Mouse (Mus musculus) megakaryocyte progenitor cell, adult 5-6 weeks (primary cell): ENCODE data around the gene Hvcn1. TPM values are rescaled to one million over a fixed set of nuclear protein-coding genes. Genes with fewer than 3 reads are reported as not detected.
"Not testable (repeated sequence)": the region's sequence is repeated elsewhere in the genome, so short reads cannot be mapped to it uniquely, and the experiment has no call there.

Experiments
- ATAC-seq: replicated peaks from 2 replicates; pipeline ENCODE4 v1.8.0; 2016; ENCODE audit warnings: mild to moderate bottlenecking, moderate TSS enrichment, inconsistent platforms; ENCODE audit not compliant: poor library complexity
- total RNA-seq, 2 experiments: library from RNA; stranded (forward) in 1 of 2; stranded (reverse) in 1 of 2; fragments of 157-497, 149-512 nt in 1 of 2; fragments of 200-1000 nt in 1 of 2; gene quantifications; 2 replicates each; pipeline versions ENCODE4 v1.2.3 to v1.2.4; 2015 to 2017

The Hvcn1 gene
- total RNA-seq, 2 experiments from 2014 or later, result 44.0 to 72.3 TPM

DNA sequence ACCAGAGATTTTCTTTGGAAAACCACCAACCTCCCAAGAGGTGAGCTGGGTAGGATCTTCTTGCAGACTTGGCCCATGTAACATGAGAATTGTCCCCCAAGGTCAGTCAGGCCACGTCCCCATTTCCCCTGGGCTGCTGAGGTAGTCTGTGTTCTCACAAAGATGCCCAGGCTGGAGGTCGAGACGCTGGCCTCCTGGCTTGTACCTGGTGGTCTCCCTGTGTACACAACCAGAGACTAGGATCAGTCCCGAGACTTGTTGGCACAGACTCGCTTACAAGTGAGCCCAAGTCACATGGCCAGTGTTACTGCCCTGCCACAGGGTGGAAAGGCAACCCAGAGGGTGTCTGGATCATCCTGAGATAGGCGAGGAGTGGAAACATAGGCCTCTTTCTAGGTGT lies 4.7 kb upstream of the Hvcn1 start:
- no peak for ATAC-seq

DNA sequence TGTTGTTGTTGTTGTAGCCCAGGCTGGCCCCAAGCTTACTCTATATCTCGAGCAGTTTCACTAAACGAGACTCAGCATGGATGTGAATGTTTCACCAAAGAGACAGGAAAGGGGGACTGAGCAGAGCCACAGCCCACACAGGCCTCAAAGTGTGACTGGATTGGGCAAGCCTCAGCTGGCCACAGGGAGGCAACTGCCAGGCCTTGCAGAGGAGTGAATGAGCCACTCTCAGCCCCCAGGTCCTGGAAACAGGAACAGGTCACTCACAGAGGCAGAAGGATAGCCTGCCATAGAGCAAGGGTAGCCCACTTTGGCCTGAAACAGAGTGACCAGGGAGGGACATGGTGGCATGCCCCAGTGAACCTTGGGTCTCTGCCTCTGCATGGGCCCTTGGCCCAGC lies 2.4 kb upstream of the Hvcn1 start:
- peak; percentile 89 for ATAC-seq

DNA sequence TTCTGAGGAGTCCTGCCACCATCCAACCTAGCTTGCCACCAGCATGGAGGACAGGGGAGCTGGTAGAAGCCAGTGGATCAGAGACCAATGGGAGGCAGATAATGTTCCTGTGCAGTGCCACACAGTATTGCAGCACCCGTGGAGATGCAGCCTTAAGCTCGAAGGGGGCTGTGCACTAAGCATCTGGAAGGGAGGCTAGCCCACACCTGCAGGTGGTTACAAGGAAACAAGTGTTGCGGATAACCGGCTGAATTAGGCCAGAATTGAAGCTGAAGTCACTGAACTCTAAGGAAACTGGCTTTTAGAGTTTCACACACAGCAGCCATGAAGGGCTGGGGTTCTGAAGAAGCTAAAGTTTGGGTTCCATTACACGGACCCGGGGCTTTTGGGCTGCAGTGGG lies 2.3 kb downstream of the Hvcn1 start:
- ATAC-seq, result no peak

GRCm38 (mm10) chr5:122209591-122210368 lies 3.2 kb downstream of the Hvcn1 start:
- ATAC-seq, result peak; percentile 59

GRCm38 (mm10) chr5:122210890-122211289 lies 4.3 kb downstream of the Hvcn1 start:
- ATAC-seq, result peak; percentile 67

- peak; percentile 19; the same call in 1 of the 2 replicates for ATAC-seq
These were observed 5.5 kb downstream of the Hvcn1 start for GRCm38 (mm10) chr5:122212125-122212524.

DNA sequence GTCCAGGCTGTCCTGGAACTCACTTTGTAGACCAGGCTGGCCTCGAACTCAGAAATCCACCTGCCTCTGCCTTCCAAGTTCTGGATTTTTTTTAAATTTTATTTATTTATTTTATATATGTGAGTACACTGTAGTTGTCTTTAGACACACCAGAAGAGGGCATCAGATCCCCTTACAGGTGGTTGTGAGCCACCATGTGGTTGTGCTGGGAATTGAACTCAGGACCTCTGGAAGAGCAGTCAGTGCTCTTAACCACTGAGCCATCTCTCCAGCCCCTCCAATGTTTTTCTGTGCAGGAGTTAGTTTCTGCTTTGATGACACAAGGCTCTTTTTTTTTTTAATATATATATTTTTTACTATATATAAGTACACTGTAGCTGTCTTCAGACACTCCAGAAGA lies 6.2 kb downstream of the Hvcn1 start:
- not testable (repeated sequence) for ATAC-seq

DNA sequence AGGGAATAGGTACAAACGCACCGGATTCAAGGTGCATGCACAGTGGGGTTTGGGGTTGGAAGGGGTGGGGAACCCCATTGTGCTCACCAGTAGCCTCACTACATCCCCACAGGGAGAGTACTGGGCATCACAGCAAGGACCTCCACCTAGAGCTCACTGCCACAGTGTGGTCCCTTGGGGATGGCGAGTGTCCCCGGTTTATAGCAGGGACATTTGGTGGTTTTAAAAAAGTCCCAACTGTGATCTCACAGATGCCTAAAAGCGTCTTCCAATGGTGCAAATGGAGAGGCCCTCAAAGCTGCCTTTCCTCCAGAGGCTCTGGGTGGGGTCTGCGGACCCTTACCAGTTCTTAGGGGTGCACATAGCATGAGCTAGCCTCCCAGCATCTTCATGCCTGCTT lies 7.3 kb downstream of the Hvcn1 start:
- ATAC-seq, result no peak

DNA sequence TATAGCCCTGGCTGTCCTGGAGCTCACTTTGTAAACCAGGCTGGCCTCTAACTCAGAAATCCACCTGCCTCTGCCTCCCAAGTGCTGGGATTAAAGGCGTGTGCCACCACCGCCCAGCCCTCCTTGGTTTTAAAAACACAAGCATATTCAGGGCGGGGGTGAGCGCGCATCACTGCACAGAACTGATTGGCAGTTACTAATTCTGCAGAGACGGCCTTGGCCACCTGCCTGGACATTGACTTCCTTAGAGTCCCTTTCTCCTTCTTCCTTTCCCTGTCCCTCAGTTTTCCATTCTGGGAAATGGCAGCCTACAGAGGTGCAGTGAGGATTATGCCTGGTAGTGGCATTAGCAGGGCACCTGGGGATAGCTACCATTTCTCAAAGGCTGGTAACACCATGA lies 11.0 kb downstream of the Hvcn1 start:
- ATAC-seq, result no peak

- ATAC-seq, result no peak
These were observed 11.7 kb downstream of the Hvcn1 start for GRCm38 (mm10) chr5:122218109-122218905.

DNA sequence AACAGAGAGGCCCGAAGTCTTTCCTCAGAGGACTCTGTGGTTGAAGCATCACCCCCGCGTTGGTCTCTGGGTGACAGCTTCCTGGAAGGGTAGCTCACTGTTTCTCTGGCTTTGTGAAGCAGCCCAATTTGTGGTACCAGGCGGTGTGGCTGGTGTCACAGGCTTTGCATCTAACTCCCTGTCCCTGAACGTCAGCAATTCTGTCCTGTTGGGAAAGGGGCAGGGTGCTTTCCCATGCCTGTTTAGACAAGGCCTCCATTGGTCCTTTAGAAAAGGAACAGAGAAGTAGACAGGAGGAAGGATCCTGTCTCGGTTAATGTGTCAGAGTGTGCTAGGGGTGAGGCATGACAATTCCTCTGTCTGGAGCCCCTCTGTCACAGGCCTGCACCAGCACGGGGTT lies 12.3 kb downstream of the Hvcn1 start:
- no peak; the same call in 1 of the 2 replicates for ATAC-seq

DNA sequence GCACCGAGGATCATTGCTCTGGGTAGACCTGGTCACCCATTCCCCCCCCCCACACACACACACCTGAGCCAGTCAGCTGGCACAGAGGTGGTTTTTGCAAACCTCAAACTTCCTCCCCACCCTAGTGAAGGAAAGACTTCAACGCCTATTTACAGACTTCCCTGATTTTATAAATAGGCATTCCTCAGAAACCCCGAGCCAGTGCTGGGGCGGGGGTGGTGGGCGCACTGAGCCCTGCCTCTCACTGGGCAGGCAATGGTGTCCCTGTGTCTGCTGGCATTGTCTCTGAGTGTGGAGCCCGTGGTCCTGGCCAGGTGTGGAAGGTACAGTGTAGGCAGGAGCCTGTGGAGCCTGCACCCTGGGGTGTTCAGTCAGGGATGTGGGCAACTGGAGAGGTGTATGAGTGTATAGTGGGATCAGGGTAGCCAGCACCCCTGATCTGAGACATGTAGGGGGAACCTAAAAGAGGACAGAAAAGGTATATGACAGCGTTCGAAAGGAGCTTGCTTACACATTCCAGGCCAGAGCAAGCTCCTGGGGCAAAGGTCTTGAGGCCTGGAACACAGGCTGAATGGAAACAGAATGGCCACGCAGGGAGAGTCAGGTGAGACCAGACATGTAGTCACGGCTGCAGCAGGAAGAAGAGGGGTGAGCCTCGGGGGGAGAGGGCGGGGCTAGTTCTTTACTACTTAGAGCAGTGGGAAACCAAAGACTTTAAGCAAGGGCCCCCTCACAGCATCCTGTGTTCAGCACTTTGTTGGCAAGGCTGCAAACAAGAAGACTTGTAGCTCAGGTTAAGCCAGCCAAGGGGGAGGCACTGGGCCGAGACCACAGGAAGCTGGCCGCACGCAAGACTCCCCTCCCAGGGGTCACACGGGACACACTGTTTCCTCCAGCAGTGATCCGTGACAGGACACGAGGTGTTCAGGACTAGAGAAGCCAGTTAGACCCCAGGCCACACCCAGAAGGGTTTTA lies 13.3 kb downstream of the Hvcn1 start:
- ATAC-seq, result peak; percentile 46

- no peak for ATAC-seq
These were observed 14.5 kb downstream of the Hvcn1 start for GRCm38 (mm10) chr5:122221085-122221484.

GRCm38 (mm10) chr5:122224291-122224690 lies 17.7 kb downstream of the Hvcn1 start:
- ATAC-seq, result no peak

- ATAC-seq, result no peak
These were observed 21.7 kb downstream of the Hvcn1 start for GRCm38 (mm10) chr5:122228271-122228765.

DNA sequence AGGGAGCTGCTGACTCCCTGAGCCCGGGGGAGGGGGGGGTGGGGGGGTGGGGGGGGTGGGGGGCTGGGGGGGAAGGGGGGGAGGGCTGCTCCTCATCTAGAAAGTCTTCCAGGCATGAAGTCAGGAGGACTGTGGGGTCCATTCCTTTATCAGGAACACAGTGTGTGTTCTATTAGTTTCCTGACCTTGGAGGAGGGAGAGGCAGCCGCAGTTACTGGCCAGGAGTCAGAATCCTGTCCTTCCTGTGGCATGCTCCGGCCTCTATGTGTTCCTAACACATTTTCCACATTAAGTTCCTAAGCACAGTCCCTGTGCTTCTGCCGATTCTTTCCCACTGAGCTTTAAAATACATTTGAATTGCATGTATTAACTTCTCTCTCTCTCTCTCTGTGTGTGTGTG lies 22.2 kb downstream of the Hvcn1 start:
- ATAC-seq, result no peak

GRCm38 (mm10) chr5:122230816-122231215 lies 24.2 kb downstream of the Hvcn1 start:
- no peak for ATAC-seq

DNA sequence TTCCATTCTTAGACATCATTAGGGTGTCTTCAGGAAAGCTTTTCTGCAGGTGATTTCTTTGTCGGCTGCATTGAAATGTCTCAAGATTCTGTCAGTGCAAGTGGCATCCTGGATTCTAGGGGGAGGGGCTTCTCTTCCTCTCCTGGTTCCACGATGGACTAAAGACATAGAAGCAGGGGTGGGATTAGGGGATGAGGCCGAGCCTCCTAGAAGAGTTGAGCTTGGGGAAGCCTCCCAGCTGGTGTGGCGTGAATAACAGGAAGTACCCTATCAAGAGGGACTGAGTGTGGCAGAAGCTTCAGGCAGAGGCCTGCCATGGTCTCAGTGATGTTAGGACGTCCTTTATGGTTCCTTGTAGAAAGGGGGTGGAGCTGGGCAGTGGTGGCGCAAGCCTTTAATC lies 24.8 kb downstream of the Hvcn1 start:
- ATAC-seq, result no peak; the same call in 1 of the 2 replicates

- ATAC-seq, result no peak
These were observed 25.4 kb downstream of the Hvcn1 start for GRCm38 (mm10) chr5:122232004-122232403.

GRCm38 (mm10) chr5:122233077-122233581 lies 26.5 kb downstream of the Hvcn1 start:
- peak; percentile 49 for ATAC-seq

- peak; percentile 49 for ATAC-seq
These were observed 27.1 kb downstream of the Hvcn1 start for GRCm38 (mm10) chr5:122233695-122234094.
